Mouse (Mus musculus) stomach, postnatal 0 days (tissue): ENCODE data around the gene Nedd9. TPM values are rescaled to one million over a fixed set of nuclear protein-coding genes. Genes with fewer than 3 reads are reported as not detected.
"Not testable (repeated sequence)": the region's sequence is repeated elsewhere in the genome, so short reads cannot be mapped to it uniquely, and the experiment has no call there.

ENCODE experiments used
- ATAC-seq: fragments of 200-750 bp; cut with Nextera tagmentation; 2 replicates; pipeline ENCODE4 v1.8.0; 2017; ENCODE audit not compliant: low FRiP score, low TSS enrichment
- DNase-seq: peaks from one replicate; pipeline ENCODE4 v3.0.0-alpha.2; 2016; ENCODE audit warnings: low spot score
- H3K27ac ChIP-seq: fragments of 300-500 bp; sonication (generic); replicated peaks from 2 replicates; pipeline ENCODE4 v1.5.1; 2014; ENCODE audit warnings: mild to moderate bottlenecking, control low read depth
- H3K27me3 ChIP-seq: fragments of 300-500 bp; sonication (generic); 2 replicates; pipeline ENCODE4 v1.6.1; 2014; ENCODE audit warnings: low read length; ENCODE audit not compliant: control insufficient read depth, insufficient read depth
- H3K36me3 ChIP-seq: fragments of 300-500 bp; sonication (generic); 2 replicates; pipeline ENCODE4 v1.6.1; 2014; ENCODE audit warnings: low read length, mixed read lengths; ENCODE audit not compliant: control insufficient read depth, insufficient read depth
- H3K4me1 ChIP-seq: fragments of 300-500 bp; sonication (generic); replicated peaks from 2 replicates; pipeline ENCODE4 v1.6.1; 2014; ENCODE audit warnings: antibody characterized with exemption; ENCODE audit not compliant: control insufficient read depth, insufficient read depth
- H3K4me2 ChIP-seq: fragments of 300-500 bp; sonication (generic); replicated peaks from 2 replicates; pipeline ENCODE4 v1.6.1; 2014; ENCODE audit warnings: low read depth, mild to moderate bottlenecking, control low read depth, moderate library complexity
- H3K4me3 ChIP-seq: fragments of 300-500 bp; sonication (generic); 2 replicates; pipeline ENCODE4 v1.5.1; 2014; ENCODE audit warnings: low read depth, low read length, control low read depth
- H3K9ac ChIP-seq: fragments of 300-500 bp; sonication (generic); 2 replicates; pipeline ENCODE4 v1.6.1; 2014; ENCODE audit warnings: mild to moderate bottlenecking, low read length, control low read depth, mixed read lengths
- H3K9me3 ChIP-seq: fragments of 300-500 bp; sonication (generic); 2 replicates; pipeline ENCODE4 v1.6.1; 2016; ENCODE audit warnings: low read length; ENCODE audit not compliant: control insufficient read depth
- CTCF ChIP-seq: IDR thresholded peaks from 2 replicates; pipeline ENCODE4 v1.5.1; 2016; ENCODE audit warnings: antibody characterized with exemption, low read depth, mild to moderate bottlenecking, moderate library complexity
- EP300 ChIP-seq: optimal IDR thresholded peaks from 2 replicates; pipeline ENCODE3; 2016; ENCODE audit warnings: antibody characterized with exemption
- WGBS: fragments of 180-500 bp; shearing (Covaris S2); extraction: QIAGEN DNeasy Blood & Tissue Kit; methylation state at CpG from one replicate; pipeline ENCODE4 v1.1.7; 2014; 5-methylcytosine and 5-hydroxymethylcytosine counted together
- polyA plus RNA-seq: library from polyadenylated mRNA; unstranded; fragments of >200 nt; fragmentation: Nextera tagmentation; extraction: Ambion mirVana; gene quantifications from 2 replicates; pipeline ENCODE4 v1.2.1, GENCODE M21; 2015

Gene Nedd9
- polyA plus RNA-seq, 1 experiment from 2014 or later: 17.1 TPM

DNA sequence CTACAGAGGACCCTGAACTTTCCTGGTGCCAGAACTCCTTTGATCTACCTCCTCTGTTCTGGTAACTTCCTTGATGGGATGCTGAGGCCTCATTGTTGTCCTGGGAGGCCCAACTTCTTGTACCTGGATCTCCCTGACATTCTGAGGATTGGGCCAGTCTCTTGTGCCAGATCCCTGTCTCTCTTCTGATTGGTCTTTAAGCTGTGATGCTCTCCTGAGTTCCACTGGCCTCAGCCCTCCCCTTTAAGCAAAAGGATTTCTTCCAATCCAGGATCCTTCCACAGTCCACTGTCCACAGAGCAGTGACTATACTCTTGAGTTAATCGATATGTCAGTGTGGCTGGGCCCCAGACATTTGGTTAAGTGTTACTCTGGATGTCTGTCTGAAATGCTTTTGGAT is 112.3 kb downstream of the Nedd9 start:
- TF ChIP-seq EP300: no peak

DNA sequence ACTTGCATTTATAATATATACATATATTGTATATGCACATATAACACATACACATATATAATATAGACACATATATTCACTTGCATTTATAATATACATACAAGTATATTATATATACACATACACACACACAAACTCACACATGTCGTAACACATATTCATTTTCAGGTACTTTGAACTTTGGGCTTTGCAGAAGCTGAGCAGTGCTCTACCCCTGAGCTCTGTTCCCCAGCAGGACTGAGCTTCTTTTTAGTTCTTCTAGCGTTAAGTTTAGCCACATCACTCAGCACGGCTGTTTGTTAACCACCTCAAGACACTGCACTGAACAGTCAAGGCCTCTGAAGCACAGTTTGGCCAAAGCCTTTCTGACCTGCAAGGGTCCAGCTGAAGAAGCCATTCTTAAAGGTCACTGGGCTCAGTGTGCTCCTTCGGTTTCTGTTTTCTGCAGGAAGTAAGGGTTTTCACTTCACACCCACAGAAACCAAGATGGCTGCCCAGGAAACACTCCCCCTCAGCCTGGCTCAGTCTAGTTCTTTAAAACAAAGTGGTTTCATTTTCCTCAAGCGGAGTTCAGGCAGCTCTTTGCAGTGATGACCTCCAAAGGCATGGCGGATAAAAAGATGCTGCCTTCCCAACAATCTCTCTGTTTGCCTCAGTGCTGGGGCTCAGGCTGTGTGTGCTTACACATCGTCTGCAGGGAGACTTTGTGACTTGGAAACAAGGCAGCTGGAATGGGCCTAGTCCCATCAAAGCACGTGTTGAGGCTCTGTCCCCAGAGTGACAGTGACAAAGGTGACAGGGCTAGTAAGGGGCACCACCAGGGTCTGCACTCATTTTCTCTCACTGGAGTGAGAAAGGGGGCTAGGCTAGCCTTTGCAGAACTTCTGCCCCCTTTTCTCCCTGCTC is 114.4 kb downstream of the Nedd9 start:
- Histone ChIP-seq H3K27ac (no peak overlapping the region), H3K36me3 (no peaks in the 10 kb centered on the region), H3K9ac (no peak overlapping the region), H3K9me3 (no peaks in the 10 kb centered on the region), H3K4me2 (no peak overlapping the region), H3K4me3 (no peak overlapping the region), H3K27me3 (no peaks in the 10 kb centered on the region), H3K4me1 (no peaks in the 10 kb centered on the region)
- no peak for ATAC-seq
- TF ChIP-seq EP300 (no peak), CTCF (no peak)
- WGBS: 71% methylated on average over 8 of the region's 8 CpGs
- DNase-seq: no peak

More for the DNA sequence above, 112.3 kb downstream of the Nedd9 start:
- no peaks in the 10 kb centered on the region for H3K4me1 ChIP-seq
- H3K27ac ChIP-seq: no peak overlapping the region
- no peak overlapping the region for H3K9ac ChIP-seq
- ATAC-seq: no peak
- no peaks in the 10 kb centered on the region for H3K27me3 ChIP-seq
- H3K4me3 ChIP-seq: no peak overlapping the region
- 85% methylated on average over 1 of the region's 1 CpGs for WGBS
- no peaks in the 10 kb centered on the region for H3K9me3 ChIP-seq
- H3K4me2 ChIP-seq: no peak overlapping the region
- DNase-seq: no peak
- H3K36me3 ChIP-seq: no peaks in the 10 kb centered on the region

DNA sequence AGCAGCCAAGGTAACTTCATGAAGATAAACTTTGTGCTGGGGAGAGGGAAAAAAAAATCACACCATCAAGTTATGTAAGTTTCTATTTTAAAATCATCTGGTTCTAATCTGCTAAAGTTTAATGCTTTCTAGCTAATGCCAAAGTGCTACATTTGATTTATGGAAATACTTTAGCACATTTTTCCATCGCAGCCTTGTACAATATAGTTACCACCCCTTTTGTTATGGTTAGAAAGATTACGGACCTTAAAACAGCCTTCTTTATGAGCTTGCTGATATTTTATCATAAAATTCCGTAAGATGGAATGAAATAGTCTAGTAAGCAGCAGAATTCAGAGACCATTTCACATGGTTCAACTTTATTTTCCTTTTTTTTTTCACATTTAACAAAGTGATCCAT is 115.6 kb downstream of the Nedd9 start:
- DNase-seq (no peak), ATAC-seq (no peak)
- Histone ChIP-seq H3K36me3 (no peaks in the 10 kb centered on the region), H3K27me3 (no peaks in the 10 kb centered on the region), H3K4me3 (no peak overlapping the region), H3K9ac (no peak overlapping the region), H3K4me2 (no peak overlapping the region), H3K9me3 (no peaks in the 10 kb centered on the region), H3K4me1 (no peaks in the 10 kb centered on the region), H3K27ac (no peak overlapping the region)
- 42% methylated on average over 3 of the region's 3 CpGs for WGBS
- TF ChIP-seq EP300: no peak
- no peak for TF ChIP-seq CTCF

DNA sequence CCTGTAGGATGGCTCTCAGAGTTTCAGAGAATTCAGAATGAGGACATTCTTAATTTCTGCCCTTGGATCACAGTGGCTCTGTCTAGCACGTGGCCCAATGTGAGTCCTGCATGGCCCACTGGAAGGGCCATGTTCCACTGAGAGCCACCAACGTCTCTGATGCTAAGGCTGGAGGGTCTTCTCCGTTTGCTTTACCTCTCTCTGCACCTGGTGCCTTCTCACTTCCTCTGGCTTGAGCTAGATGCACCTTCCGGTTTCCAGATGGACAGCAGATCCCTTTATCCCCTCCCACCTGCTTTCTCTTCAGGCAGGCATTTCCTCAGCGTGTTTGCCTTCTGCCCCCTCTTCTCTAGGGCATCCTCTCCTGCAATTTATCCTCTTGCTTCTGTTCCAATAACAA is 118.5 kb downstream of the Nedd9 start:
- Histone ChIP-seq H3K4me1 (no peaks in the 10 kb centered on the region), H3K9ac (no peak overlapping the region), H3K4me3 (no peak overlapping the region), H3K9me3 (no peaks in the 10 kb centered on the region), H3K27me3 (no peaks in the 10 kb centered on the region), H3K27ac (no peak overlapping the region), H3K4me2 (no peak overlapping the region), H3K36me3 (no peaks in the 10 kb centered on the region)
- ATAC-seq (no peak), DNase-seq (no peak)
- no peak for TF ChIP-seq CTCF
- TF ChIP-seq EP300: no peak
- 72% methylated on average over 5 of the region's 5 CpGs for WGBS

DNA sequence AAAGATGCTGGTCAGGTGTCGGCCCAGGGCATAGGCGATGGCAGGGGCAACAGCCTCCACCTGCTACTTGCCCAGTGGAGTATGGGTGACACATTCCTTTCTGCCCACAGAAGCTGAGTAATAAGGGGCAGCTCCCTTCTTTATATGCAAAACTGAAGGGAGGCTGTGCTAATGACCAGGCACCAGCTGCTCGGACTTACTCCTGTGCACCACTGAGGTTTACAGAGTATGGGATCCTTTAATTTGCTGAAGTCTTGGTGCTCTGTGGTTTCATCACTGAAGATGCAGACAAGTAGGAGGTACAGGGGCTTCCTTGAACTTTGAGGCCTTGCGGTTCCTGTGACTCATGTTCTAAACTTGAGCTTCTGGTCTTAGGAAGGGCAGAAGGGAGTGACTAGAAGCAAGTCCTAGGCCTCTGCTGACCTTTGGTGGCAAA is 120.0 kb downstream of the Nedd9 start:
- H3K27ac ChIP-seq: no peak overlapping the region
- peak; percentile 37 for DNase-seq
- H3K4me3 ChIP-seq: no peak overlapping the region
- H3K9ac ChIP-seq: no peak overlapping the region
- ATAC-seq: peak; percentile 86
- TF ChIP-seq EP300: no peak
- TF ChIP-seq CTCF: no peak
- no peaks in the 10 kb centered on the region for H3K4me1 ChIP-seq
- H3K36me3 ChIP-seq: no peaks in the 10 kb centered on the region
- no peaks in the 10 kb centered on the region for H3K27me3 ChIP-seq
- no peaks in the 10 kb centered on the region for H3K9me3 ChIP-seq
- WGBS: 85% methylated on average over 4 of the region's 4 CpGs
- no peak overlapping the region for H3K4me2 ChIP-seq

DNA sequence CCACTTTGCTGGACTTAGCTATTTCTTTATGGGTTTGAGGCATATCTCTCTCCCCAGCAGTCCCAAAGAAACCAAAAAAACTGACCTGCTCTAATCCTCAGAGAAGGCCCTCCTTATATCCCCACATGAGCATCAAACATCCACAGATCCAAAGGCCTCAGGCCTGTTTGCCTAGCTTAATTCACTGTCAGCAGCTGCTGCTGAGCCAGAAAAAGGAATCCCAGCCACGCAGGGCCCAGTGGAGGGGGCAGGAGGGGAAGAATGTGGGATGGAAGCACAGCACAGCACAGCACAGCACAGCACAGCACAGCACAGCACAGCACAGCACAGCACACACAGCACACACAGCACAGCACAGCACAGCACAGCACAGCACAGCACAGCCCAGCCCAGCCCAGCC is 120.6 kb downstream of the Nedd9 start:
- not testable (repeated sequence) for H3K4me1 ChIP-seq, ATAC-seq, H3K27me3 ChIP-seq, H3K27ac ChIP-seq, H3K9ac ChIP-seq, H3K9me3 ChIP-seq, H3K4me2 ChIP-seq, DNase-seq, H3K4me3 ChIP-seq, H3K36me3 ChIP-seq
- WGBS: 40% methylated on average over 1 of the region's 1 CpGs
